Mouse (Mus musculus) thymus, adult 2 months (tissue): ENCODE data around the gene Shld1. TPM values are rescaled to one million over a fixed set of nuclear protein-coding genes. Genes with fewer than 3 reads are reported as not detected.
A peak's percentile ranks its signal among the peaks of the same experiment; 100 is the strongest.

ENCODE experiments used
- DNase-seq: peaks from one replicate; pipeline ENCODE4 v3.0.0; 2021
- H3K27ac ChIP-seq: fragments of 200-500 bp; 2 replicates; pipeline ENCODE4 v1.5.1; 2012; ENCODE audit warnings: low read length, control low read depth; ENCODE audit not compliant: control insufficient read depth, insufficient read depth
- H3K27me3 ChIP-seq: fragments of 200-500 bp; 2 replicates; pipeline ENCODE4 v1.6.1; 2012; ENCODE audit warnings: mild to moderate bottlenecking, low read length, moderate library complexity, mixed read lengths; ENCODE audit not compliant: control insufficient read depth, insufficient read depth
- H3K36me3 ChIP-seq: fragments of 200-500 bp; 2 replicates; pipeline ENCODE4 v1.6.1; 2012; ENCODE audit warnings: mild to moderate bottlenecking, low read length, moderate library complexity; ENCODE audit not compliant: control insufficient read depth, insufficient read depth
- H3K4me1 ChIP-seq: fragments of 200-500 bp; replicated peaks from 2 replicates; pipeline ENCODE4 v1.6.1; 2012; ENCODE audit warnings: low read length; ENCODE audit not compliant: control insufficient read depth, insufficient read depth
- H3K4me3 ChIP-seq: fragments of 200-500 bp; 2 replicates; pipeline ENCODE4 v1.5.1; 2012; ENCODE audit warnings: mild to moderate bottlenecking, low read length, control low read depth, moderate library complexity; ENCODE audit not compliant: control insufficient read depth, insufficient read depth
- CTCF ChIP-seq: fragments of 200-500 bp; IDR thresholded peaks from 2 replicates; pipeline ENCODE4 v1.5.1; 2012; ENCODE audit warnings: mild to moderate bottlenecking, control low read depth, low read length, moderate library complexity, borderline replicate concordance; ENCODE audit not compliant: control insufficient read depth, poor library complexity, insufficient read depth; ENCODE audit errors: extremely low read depth
- POLR2A ChIP-seq: fragments of 200-500 bp; IDR thresholded peaks from 2 replicates; pipeline ENCODE4 v1.6.1; 2012; ENCODE audit warnings: mild to moderate bottlenecking, low read length, control low read depth, moderate library complexity; ENCODE audit not compliant: control insufficient read depth, poor library complexity, insufficient read depth; ENCODE audit errors: extremely low read depth
- WGBS: fragments of 180-500 bp; shearing (Covaris S2); methylation state at CpG from one replicate; pipeline ENCODE4 v1.1.7; 2018; 5-methylcytosine and 5-hydroxymethylcytosine counted together
- polyA plus RNA-seq: library from polyadenylated mRNA; depleted of rRNA; stranded (reverse); fragments of >200 nt; gene quantifications from 2 replicates; pipeline ENCODE4 v1.2.3, GENCODE M21; 2012; rRNA removed

Shld1 gene
- polyA plus RNA-seq = 13.1 and 20.8 TPM in 2 replicates

DNA sequence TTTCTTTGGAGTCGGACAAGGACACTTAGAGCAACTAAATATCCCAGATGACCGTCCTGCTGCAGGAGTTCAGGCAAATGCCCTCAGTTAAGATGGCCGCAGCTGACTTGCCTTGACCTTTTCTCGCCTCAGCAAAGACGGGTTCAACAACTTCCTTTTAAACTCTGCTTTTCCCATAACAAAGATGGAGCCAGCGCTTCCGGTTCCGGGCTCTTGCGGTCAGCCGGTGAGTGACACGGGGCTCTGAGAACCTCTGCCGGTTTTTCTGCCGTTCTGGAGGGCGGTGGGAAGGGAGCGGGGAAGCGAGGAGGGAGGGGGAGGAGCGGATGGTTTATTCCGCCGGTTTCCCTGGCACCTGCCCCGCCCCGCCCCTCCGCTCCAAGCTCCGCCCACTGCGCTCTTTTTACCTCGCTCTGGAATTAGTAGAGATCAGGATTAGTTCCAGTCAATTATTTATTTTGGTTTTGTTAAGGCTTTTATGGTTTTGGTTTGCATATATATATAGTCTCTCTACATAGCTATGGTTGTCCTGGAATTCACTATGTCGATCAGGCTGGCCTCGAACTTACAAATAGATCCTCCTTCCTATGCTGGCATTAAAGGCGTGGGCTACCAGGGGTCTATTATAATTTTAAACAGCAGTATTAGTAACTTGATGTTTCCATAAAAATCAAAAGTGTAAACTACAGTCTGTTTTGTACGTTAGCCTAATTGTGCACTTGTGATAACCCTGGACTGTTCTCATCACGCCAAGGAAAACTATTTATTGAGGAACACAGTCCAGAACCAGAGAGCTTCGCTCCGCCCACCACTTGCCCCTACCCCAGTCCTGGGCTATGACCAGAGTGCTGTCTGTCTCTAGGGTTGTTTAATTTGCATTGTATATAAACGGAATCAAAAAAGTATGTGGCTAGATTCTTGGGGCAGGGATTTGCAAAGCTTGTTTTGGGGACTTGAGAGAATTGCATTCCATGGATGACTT lies at the start of gene Shld1:
Gene Shld1, plus strand, starts transcription at position 176 of the 982 bp plus-strand sequence.
- no peak for TF ChIP-seq POLR2A
- 0 out of 2 replicates have a peak, but pooled peaks have one; percentile 38 for TF ChIP-seq CTCF
- H3K27ac ChIP-seq = peak within 1 kb of the TSS; percentile 52; the same call in 1 of the 2 replicates
- 19% methylated on average over 33 of the region's 33 CpGs for WGBS

DNA sequence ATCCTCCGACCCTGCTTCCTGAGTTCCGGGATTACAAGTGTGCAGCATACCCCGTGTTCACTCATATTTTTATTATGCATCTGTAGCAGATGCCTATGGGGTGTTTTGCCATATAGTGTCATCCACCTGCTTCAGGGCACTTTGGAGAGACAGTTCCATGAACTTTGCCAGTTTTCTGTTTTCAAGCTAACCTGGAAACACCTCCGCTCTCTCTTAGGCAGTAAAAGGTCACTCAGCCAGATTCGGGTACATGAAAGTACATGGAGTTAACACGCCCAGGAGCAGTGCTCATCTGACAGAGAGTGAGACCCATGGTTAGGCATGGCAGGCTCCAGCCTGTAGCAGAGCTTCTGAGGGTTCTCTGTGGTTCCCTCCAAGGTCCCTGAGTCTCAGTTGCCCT lies 48.4 kb upstream of the Shld1 start:
- H3K4me1 ChIP-seq = peaks cover 5% of the 10 kb centered on the region
- no peak overlapping the region for H3K27ac ChIP-seq
- no peaks in the 10 kb centered on the region for H3K27me3 ChIP-seq
- no peak for TF ChIP-seq POLR2A
- TF ChIP-seq CTCF = no peak
- DNase-seq = no peak
- no peak overlapping the region for H3K4me3 ChIP-seq
- H3K36me3 ChIP-seq = no peaks in the 10 kb centered on the region
- WGBS = 96% methylated on average over 6 of the region's 6 CpGs

More for the DNA sequence above, at the start of gene Shld1:
- H3K4me3 ChIP-seq = peak within 1 kb of the TSS; percentile 89
- peak; percentile 85 for DNase-seq
- H3K4me1 ChIP-seq = peaks cover 22% of the 10 kb centered on the region
- H3K27me3 ChIP-seq = no peaks in the 10 kb centered on the region
- H3K36me3 ChIP-seq = no peaks in the 10 kb centered on the region

DNA sequence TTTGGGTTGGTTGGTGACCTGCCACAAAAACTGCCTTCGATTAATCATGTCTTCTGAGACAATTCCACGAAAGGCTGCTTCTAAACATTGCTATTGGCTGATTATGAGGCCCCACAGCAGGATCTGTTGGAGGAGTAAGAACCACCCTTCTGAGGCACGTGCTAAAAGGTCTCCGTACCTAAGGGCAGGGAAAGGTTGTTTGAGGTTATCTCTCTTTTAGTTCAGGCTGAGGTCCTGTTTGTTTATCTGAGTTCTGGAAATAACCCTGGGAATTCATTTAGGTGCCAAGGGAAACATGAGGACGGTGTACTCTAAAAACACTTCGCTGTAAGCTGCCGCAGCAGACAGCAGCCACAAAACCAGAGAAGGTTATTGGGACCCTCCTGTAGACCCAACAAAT lies 47.4 kb upstream of the Shld1 start:
- WGBS = 96% methylated on average over 7 of the region's 7 CpGs
- H3K27me3 ChIP-seq = no peaks in the 10 kb centered on the region
- H3K36me3 ChIP-seq = no peaks in the 10 kb centered on the region
- peaks cover 8% of the 10 kb centered on the region for H3K4me1 ChIP-seq
- no peak overlapping the region for H3K27ac ChIP-seq
- TF ChIP-seq CTCF = no peak
- TF ChIP-seq POLR2A = no peak
- DNase-seq = no peak
- no peak overlapping the region for H3K4me3 ChIP-seq

DNA sequence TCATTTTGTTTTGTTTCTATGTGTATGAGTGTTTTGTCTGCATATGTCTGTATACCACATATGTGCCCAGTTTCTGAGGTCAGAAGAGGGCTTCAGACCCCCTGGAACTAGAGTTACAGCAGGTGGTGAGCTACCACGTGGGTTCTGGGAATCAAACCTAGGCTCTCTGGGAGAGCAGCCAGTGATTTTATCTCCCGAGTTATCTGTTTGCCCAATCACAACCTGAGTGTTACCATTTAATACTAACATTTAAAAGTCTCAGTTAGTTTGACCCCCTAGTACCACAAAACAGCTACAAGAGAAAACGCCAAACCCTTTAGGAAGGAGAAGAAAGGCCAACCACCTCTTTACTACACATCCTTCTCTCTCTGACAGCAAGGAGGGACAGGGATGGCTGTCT lies 45.5 kb upstream of the Shld1 start:
- DNase-seq = no peak
- Histone ChIP-seq H3K4me1 (peaks cover 8% of the 10 kb centered on the region), H3K27ac (no peak overlapping the region), H3K27me3 (no peaks in the 10 kb centered on the region), H3K36me3 (no peaks in the 10 kb centered on the region), H3K4me3 (no peak overlapping the region)
- no peak for TF ChIP-seq POLR2A
- TF ChIP-seq CTCF = no peak
- WGBS = 14% methylated on average over 3 of the region's 3 CpGs

DNA sequence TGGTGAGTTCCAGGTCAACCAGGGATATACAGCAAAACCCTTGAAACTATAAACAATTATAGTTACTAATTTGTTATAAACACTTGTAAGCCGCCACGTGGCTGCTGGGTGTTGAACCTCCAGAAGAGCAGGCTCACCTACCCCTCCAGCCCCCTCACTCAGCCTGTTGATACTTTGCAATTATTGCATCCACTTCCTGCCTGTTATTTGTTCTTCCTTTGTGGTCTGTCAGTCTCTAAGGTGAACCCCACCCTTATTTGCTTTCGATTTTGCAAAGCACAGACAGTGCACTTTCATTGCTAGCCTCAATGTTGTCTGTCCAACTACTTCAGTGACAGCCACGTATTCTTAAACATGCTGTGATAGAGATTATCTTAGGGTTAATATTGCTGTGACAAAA lies 43.6 kb upstream of the Shld1 start:
- DNase-seq = peak; percentile 16
- WGBS = 12% methylated on average over 4 of the region's 4 CpGs

DNA sequence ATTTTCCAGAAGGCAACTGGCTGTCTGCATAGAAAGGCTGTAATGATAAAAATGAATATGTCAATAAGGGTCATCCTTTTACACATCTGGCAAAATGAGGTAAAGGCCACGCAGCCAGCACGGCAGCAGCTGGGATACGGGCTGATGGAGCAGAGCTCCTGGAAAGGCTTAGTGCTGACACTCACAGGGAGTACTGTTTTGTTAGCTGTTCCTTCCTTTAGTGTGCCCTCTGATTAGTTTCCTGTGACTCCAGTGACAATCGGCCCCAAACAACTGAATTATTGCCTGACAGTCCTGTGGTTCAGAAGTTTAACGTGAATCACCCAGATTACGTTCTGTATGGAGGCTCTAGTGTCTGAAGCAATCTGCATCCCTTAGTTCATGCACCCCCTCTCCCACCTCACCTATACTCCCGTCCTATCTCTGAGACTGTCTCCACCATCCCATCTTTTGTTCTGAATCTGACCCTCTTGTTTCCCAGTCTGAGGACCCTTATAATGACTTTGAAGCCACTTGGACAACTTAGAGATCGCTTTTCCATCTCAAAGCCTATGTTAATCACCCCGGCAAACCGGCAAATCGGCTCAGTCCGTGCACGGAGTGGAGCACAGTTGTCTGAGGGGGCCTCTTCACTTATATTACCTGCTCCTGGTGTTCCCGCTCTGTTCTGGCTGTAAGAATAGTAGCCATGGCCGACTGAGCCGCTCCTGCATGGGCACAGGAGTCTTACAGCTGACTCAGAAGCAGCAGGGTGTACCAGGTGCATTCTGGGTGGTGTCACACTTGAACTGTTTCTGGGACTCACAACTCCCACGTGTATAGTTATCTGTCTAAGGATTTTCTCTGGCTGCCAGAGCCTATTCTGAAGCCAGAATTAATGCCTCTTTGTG lies 39.6 kb upstream of the Shld1 start:
- H3K4me3 ChIP-seq = no peak overlapping the region
- no peaks in the 10 kb centered on the region for H3K27me3 ChIP-seq
- 87% methylated on average over 17 of the region's 17 CpGs for WGBS
- no peak for DNase-seq
- H3K36me3 ChIP-seq = no peaks in the 10 kb centered on the region
- no peak overlapping the region for H3K27ac ChIP-seq
- peaks cover 5% of the 10 kb centered on the region for H3K4me1 ChIP-seq
- TF ChIP-seq POLR2A = no peak
- no peak for TF ChIP-seq CTCF

More for the DNA sequence above, 43.6 kb upstream of the Shld1 start:
- Histone ChIP-seq H3K27ac (peak overlapping the region; percentile 62), H3K4me1 (peaks cover 8% of the 10 kb centered on the region), H3K27me3 (no peaks in the 10 kb centered on the region), H3K36me3 (no peaks in the 10 kb centered on the region), H3K4me3 (no peak overlapping the region)
- TF ChIP-seq CTCF (no peak), POLR2A (no peak)
